Mouse (Mus musculus): ENCODE results near the gene Olfr311.
"Not testable (repeated sequence)": the region's sequence is repeated elsewhere in the genome, so short reads cannot be mapped to it uniquely, and the experiment has no call there.

Olfr311 gene

DNA sequence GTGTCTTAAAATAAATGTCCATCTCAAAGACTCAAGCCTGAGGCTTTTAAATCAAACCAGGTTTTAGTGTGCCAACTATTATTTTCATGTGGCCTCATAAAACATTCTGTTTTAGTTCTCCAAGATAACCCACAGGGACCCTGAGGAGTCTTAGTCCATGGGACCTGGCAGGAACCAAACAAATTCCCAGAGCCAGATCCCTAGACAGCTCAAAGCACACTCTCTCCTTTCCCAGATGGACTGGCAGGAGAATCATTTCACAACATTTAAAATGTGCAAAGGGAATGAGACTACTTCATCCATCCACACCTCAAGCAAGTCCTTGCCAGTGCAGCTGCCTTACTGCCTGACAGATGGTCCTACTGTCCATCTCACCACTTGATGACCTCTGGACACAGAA is at the start of gene Olfr311:
TSS of gene Olfr311 (plus strand) at position 301 of the 400 bp plus-strand sequence.
- not testable (repeated sequence) for DNase-seq (ENCODE audit: low spot score in 2 of 2)

- no peak for DNase-seq (ENCODE audit: low spot score in 2 of 2)
Observed at GRCm38 (mm10) chr11:58789532-58789931, 49.5 kb upstream of the Olfr311 start.

DNA sequence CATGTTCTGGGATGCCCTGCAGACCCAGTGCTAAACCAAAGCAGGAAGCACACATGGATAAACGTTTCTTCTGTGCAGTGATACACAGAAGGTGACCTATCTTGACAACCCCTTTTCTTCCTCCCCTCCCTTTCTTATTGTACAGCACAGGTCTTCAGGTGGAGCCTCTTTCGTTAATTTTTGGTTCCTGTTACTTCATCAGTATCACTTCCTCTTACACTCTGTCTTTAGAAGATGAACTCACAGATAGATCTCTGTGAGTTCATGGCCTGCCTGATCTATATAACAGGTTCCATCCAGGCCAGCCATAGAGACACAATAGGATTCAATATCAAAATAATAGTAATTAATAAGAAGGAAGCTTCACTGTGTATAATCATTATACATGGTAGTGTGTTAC is 49.0 kb upstream of the Olfr311 start:
- no peak for DNase-seq (ENCODE audit: low spot score in 2 of 2)

GRCm38 (mm10) chr11:58790646-58791045 is 48.4 kb upstream of the Olfr311 start:
- no peak for DNase-seq (ENCODE audit: low spot score in 2 of 2)

DNA sequence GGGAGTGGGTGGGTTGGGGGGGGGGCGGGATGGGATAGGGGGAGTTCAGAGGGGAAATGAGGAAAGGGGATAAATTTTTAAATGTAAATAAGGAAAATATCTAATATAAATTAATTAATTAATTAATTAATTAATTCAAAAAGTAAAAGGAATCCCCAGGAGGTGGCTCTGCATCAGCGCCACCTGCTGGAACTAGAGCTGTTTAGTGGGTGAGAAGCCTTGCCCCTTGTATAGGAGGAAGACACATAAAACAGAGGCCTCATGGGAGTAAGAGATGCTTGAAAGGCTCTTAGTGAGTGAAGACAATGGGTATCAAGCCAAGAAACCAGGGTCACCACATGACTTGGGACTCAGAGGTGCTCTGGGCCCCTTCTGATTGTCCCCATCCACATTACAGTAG is 43.2 kb upstream of the Olfr311 start:
- DNase-seq (ENCODE audit: low spot score in 2 of 2), result no peak

DNA sequence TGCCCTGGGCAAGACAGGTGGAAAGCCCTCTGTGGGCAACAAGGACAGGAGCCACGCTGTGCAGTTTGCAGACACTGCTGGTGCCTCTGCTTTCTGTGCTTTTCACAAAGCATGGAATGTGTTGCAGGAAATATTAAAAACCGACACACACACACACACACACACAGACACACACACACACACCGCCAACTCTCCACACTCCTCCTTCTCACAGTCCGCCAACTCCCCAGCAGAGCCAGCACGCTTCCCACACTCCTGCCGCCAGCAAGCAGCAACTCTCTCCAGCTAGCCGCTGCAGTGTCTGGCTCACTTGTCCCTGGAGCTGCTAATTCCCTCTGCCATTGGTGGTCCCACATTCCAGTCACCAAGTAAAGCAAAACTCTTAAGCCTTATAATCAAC is 42.2 kb upstream of the Olfr311 start:
- DNase-seq (ENCODE audit: low spot score in 2 of 2), result peak; percentile 76 to 77

DNA sequence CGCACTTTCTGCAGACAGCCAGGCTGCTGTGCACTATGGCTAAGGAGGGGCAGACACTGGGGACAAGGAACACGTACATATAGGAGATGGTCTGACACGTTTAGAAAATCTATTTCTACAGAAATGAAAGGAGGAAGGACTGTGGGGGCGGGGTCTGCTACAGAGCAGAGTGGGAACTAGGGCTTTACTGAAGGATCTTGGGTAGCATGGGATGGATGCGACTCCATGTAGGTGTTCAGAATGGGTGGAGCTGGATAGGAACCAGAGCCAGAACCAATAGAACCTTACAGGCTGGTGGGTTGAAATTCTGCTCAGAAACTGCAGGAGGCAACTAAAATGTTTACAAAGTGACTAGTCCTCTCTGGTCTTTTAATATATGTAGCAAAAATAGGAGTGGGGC is 39.3 kb upstream of the Olfr311 start:
- peak in 1 of 2 experiments; percentile 41 for DNase-seq (ENCODE audit: low spot score in 2 of 2)

GRCm38 (mm10) chr11:58801558-58802228 is 37.4 kb upstream of the Olfr311 start, which contains the start of gene Fam183b:
Fam183b (minus strand) TSS chr11:58801960.
- DNase-seq (ENCODE audit: low spot score in 2 of 2), result no peak

DNA sequence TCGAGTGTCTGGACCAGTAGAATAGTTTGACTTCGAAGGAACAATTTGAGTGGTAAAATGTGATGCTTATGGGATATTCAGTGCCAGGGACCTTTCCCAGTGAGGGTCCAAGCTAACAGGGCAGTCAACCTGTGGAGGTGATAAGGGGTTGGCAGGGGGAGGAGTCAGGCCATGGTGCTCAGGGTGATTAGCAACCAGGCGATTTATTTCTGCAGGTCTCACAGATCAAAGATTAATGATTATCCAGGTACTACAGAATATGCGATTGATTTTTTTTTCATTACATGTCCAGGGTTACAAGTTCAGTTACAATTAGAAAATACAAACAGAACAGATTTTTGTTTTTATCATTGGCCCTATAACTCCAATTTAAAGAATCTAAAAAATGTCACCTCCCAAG is 35.2 kb upstream of the Olfr311 start:
- DNase-seq (ENCODE audit: low spot score in 2 of 2), result no peak

DNA sequence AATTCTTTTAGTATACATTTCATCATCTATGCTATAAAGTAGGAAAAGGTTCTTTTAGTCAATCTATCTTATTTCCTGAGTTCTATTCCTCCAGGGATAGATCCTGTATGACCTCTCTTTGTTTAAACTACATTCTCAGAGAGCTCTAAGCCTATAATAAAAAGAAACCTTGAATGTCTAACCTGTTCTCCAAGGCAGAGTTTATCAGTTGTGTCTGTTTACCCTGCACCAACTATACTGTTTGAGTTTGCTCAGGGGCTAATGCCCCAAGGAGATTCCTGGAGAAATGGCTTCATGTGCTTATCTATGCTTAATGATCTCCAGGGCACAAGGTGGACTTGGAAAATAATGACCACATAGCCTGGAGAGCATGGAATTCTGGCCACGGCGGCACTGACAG is 34.7 kb upstream of the Olfr311 start:
- DNase-seq (ENCODE audit: low spot score in 2 of 2), result no peak

DNA sequence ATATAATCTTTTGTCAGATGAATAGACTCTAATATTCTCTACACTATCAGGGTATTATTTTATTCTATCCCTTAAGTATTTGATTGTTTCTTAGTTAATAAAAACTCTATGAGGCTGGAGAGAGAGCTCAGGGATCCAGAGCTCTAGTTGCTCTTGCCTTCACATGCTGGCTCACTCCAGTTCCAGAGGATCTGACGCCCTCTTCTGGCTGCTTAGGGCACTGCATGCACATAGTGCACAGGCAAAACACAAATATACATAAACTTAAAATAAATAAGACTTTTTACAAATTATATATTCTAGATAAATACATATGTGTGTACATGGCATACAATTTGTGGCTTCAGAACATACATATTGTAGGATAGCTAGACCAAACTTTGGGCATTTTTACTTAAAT is 27.1 kb upstream of the Olfr311 start:
- no peak for DNase-seq (ENCODE audit: low spot score in 2 of 2)

DNA sequence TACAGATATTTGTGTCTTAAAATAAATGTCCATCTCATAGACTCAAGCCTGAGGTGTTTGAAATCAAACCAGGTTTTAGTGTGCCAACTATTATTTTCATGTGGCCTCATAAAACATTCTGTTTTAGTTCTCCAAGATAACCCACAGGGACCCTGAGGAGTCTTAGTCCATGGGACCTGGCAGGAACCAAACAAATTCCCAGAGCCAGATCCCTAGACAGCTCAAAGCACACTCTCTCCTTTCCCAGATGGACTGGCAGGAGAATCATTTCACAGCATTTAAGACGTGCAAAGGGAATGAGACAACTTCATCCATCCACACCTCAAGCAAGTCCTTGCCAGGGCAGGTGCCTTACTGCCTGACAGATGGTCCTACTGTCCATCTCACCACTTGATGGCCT is 24.4 kb upstream of the Olfr311 start, which contains the start of gene Olfr313:
TSS of gene Olfr313 (plus strand) at position 301 of the 400 bp plus-strand sequence.
- not testable (repeated sequence) for DNase-seq (ENCODE audit: low spot score in 2 of 2)

DNA sequence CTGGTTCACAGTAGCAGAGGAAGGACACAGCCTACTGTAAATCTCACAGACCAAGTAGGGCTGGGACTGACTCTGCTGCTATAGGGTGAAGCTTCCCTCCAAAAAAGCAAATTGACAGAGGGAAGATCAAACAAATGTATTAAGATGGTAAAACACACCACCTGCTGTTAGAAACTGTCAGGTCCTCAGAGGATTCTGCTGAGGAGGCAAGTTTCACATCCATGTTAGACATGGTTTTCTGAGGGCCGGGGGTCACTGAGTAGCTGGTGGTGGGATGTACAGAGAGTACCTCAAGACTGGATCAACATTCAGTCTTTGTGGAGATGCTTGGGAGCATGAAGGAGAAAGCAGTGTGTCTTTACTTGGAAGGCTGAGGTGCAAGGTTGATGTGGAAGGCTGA is 23.4 kb upstream of the Olfr311 start:
- no peak for DNase-seq (ENCODE audit: low spot score in 2 of 2)

GRCm38 (mm10) chr11:58828937-58829336 is 10.1 kb upstream of the Olfr311 start, which contains the start of gene Olfr312:
Olfr312 (plus strand) TSS chr11:58829237.
- not testable (repeated sequence) for DNase-seq (ENCODE audit: low spot score in 2 of 2)

- DNase-seq (ENCODE audit: low spot score in 2 of 2), result no peak
Observed at GRCm38 (mm10) chr11:58829764-58830163, 9.3 kb upstream of the Olfr311 start.

DNA sequence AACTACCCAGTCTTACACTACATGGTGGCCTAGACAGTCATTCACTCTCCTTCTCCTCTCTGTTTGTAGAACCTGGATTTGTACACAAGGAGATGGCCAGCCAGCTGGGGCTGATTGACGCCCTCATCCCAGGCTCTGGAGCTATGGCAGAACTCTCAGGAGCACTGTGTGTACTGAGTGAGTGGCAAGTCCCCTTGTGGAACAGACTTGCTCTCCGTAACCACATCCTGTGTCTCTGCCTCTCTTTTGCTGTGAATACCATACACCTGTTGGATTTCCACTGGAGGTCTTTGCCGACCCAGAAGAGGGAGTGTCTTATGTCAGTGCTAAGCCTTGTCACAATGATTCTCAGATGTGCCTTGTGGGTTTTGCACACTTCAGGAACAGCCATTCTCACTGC is 6.5 kb upstream of the Olfr311 start:
- not testable (repeated sequence) for DNase-seq (ENCODE audit: low spot score in 2 of 2)

DNA sequence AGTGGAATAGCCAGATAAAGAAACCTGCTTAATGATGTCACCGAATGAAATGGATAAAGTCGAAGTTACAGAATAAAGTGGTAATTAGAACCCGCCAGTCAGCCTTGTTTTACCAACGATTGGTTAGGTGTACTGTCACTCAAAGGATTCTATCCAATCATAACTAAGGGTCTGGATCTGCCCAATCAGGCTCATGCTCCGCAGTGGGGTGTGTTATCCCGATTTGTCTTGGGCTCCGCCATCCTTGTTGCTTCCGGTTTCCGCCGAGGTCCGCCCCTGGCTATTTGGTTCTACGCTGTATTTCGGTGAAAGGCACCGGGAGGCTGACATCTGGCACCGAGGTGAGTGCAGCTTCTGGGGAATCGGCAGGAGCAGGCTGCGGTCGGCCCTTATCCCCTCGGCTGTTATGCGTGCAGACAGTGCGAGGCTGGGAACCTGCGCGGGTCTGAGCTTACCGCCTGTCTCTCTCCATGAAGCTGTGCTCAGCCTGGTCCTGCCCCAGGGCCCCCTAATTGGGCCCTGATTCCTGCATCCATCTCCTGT is 7.9 kb downstream of the Olfr311 start, which contains the start of gene Gm12258:
TSS of gene Gm12258 (plus strand) at position 240 of the 543 bp plus-strand sequence.
- DNase-seq (ENCODE audit: low spot score in 2 of 2), result peak; percentile 86 to 89

- DNase-seq (ENCODE audit: low spot score in 2 of 2), result no peak
Observed at GRCm38 (mm10) chr11:58847636-58848035, 8.6 kb downstream of the Olfr311 start.

DNA sequence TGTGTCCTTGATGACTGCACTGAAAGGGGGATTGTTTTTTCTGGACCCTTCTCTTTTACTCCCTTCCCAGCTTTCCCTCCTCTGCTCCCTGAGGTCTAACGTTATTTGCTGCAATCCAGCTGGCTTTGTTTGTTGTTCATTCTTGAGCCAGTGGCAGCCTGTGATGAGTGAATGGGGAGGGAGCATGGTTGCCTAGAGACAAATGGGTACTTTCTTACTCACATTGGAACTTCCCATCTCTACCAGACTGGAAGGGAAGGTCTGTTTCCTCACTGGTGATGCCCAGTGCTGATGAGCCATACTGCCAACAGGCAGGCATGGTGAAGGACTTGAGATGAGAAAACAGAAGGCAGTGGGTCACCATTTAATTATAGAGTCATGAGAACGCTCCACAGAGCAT is 10.7 kb downstream of the Olfr311 start:
- no peak for DNase-seq (ENCODE audit: low spot score in 2 of 2)

- no peak for DNase-seq (ENCODE audit: low spot score in 2 of 2)
Observed at GRCm38 (mm10) chr11:58860744-58861143, 21.7 kb downstream of the Olfr311 start.

DNA sequence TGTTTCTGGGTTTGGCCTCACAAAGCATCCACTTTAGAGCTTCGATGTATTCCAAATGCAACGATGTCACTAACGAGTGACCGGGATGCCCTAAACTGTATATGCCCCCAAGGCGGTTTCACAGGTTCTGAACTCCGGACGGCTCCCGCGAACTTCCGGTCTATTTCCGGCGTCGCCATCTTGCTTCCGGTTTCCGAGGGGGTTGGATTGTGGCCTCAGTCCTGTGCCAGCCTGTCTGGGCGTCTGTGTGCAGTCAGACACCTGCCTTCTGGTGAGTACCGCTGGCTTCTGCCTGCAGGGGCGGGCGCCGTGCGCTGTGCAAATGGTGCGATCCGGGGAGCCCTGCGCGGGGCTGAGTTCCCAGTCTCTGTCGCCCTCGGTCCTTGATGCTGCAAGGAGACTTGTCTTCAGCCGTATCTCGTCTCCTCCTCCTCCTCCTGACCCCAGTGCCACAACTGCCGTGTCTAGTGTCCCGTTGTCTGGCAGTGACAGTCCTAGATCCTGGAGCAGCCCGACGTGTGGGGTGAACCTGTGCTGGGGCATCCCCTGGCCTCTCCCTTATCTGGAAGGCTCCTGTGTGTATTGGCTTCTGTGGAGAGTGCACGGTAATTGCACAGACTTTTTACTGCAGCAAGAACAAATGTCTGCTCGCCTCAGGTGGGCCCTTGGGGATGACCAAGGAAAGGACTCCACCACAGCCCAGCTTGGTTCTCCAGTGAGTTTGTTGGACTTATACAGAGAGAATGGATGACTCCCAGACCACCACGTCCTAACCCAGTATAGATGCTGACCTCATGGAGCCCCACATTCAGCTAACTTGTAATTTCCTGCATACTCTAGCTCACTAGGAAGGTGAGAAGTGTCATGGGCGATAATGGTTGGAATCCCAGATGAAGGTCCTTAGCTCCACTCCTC is 28.2 kb downstream of the Olfr311 start, which contains the start of gene 2810021J22Rik:
TSS of gene 2810021J22Rik (plus strand) at position 178 of the 915 bp plus-strand sequence.
- DNase-seq (ENCODE audit: low spot score in 2 of 2), result peak; percentile 72 to 77

- DNase-seq (ENCODE audit: low spot score in 2 of 2), result no peak
Observed at GRCm38 (mm10) chr11:58867954-58868330, 28.9 kb downstream of the Olfr311 start.
